Mouse (Mus musculus): ENCODE measurements around the gene Cdc42bpb. TPM values are rescaled to one million over a fixed set of nuclear protein-coding genes. Genes with fewer than 3 reads are reported as not detected.

Gene Cdc42bpb
- polyA plus RNA-seq, 1 experiment = 305 TPM

DNA sequence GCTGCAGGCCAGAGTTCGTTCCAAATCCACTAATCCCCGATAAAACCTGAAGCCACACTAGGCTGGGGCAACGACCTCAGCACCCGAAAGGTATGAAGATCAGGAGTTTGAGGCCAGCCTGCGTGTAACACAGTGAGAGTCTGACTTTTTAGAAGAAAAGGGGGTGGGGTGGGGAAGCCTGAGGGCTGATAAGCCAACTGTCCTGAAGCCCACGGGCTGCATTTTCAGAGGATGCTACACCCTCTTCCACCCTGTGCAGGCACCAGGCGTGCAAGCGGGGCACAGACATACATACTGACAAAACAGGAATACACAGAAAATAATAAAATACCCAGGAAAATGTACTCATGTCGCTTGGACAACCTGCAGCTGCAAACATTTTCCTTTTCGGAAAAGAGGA is 65.7 kb downstream of the Cdc42bpb start:
- no peak for DNase-seq
- WGBS = 90% methylated on average over 10 of the region's 10 CpGs
- Histone ChIP-seq H3K4me1 (ENCODE audit: control insufficient read depth, insufficient read depth, low read length) (no peaks in the 10 kb centered on the region), H3K4me3 (replicated peaks; ENCODE audit: extremely low read depth, low read depth, low read length) (no peak overlapping the region)
- TF ChIP-seq POLR2A (IDR thresholded peaks at IDR 0.05; ENCODE audit: borderline replicate concordance, extremely low read depth, low read depth, low read length) = no peak
- TF ChIP-seq CTCF (IDR thresholded peaks at IDR 0.05; ENCODE audit: insufficient read depth, low read length) = no peak

DNA sequence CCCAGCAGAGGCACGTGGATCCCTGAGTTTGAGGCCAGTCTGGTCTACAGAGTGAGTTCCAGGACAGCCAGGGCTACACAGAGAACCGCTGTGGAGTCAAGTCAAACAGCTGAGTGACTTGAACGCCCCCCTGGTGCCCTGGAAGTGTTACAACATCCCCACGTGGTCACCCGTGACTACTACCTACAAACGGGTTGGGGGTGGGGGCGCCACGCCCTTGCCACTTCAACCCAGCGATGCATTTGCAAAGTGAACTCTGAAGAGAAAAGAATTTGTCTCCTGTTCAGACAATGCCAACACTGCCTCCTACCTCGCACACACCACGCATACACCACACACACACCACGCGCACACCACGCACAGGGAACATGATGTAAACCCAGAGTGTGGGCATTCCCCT is 67.6 kb downstream of the Cdc42bpb start:
- 71% methylated on average over 14 of the region's 14 CpGs for WGBS
- TF ChIP-seq CTCF (IDR thresholded peaks at IDR 0.05; ENCODE audit: insufficient read depth, low read length) (no peak), POLR2A (IDR thresholded peaks at IDR 0.05; ENCODE audit: borderline replicate concordance, extremely low read depth, low read depth, low read length) (no peak)
- H3K4me3 ChIP-seq (replicated peaks; ENCODE audit: extremely low read depth, low read depth, low read length) = no peak overlapping the region
- H3K4me1 ChIP-seq (ENCODE audit: control insufficient read depth, insufficient read depth, low read length) = no peaks in the 10 kb centered on the region
- DNase-seq = no peak

DNA sequence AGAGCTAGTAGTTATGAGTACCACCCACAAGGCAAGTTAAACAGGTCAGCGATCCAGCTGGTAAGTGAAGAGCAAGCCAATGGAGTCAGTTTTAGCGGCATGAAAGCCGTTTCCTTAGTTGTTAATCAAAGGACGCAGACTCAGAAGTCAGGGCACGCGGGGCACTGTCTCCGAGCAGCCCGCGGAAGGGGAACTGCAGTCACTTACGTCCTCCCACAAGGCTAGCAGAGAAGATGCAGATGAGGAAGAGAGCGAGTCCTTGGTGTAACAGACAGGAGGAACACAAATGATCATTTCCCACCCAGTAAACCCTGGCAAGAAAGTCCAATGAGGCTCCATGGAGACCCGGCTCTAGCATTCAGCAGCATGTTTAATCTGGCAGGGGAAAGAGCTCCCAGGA is 68.3 kb downstream of the Cdc42bpb start:
- no peak overlapping the region for H3K4me3 ChIP-seq (replicated peaks; ENCODE audit: extremely low read depth, low read depth, low read length)
- 71% methylated on average over 12 of the region's 12 CpGs for WGBS

DNA sequence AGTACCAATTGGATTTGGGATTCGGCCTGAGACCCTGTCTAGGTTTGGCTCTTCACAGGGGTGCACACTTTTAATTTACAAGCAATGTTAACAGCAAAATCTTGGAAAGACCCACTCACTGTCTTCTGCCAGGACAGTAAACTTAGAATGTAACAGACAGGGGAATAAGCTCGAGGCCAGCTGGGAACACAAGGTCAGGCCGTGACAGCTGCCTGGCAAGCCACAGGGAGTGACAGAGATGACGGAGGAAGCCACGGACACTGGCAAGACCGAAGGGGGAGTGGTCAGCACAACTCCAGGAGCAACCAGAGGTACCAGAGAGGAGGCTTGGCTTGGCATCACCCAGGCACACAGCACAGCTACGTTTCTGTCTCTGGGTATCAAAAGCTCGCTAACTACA is 70.7 kb downstream of the Cdc42bpb start:
- DNase-seq = no peak
- Histone ChIP-seq H3K4me1 (ENCODE audit: control insufficient read depth, insufficient read depth, low read length) (no peaks in the 10 kb centered on the region), H3K4me3 (replicated peaks; ENCODE audit: extremely low read depth, low read depth, low read length) (no peak overlapping the region)
- WGBS = 71% methylated on average over 8 of the region's 8 CpGs
- no peak for TF ChIP-seq POLR2A (IDR thresholded peaks at IDR 0.05; ENCODE audit: borderline replicate concordance, extremely low read depth, low read depth, low read length)
- TF ChIP-seq CTCF (IDR thresholded peaks at IDR 0.05; ENCODE audit: insufficient read depth, low read length) = no peak

More for the DNA sequence above, 68.3 kb downstream of the Cdc42bpb start:
- H3K4me1 ChIP-seq (ENCODE audit: control insufficient read depth, insufficient read depth, low read length) = no peaks in the 10 kb centered on the region
- no peak for DNase-seq
- TF ChIP-seq CTCF (IDR thresholded peaks at IDR 0.05; ENCODE audit: insufficient read depth, low read length) = no peak
- no peak for TF ChIP-seq POLR2A (IDR thresholded peaks at IDR 0.05; ENCODE audit: borderline replicate concordance, extremely low read depth, low read depth, low read length)

DNA sequence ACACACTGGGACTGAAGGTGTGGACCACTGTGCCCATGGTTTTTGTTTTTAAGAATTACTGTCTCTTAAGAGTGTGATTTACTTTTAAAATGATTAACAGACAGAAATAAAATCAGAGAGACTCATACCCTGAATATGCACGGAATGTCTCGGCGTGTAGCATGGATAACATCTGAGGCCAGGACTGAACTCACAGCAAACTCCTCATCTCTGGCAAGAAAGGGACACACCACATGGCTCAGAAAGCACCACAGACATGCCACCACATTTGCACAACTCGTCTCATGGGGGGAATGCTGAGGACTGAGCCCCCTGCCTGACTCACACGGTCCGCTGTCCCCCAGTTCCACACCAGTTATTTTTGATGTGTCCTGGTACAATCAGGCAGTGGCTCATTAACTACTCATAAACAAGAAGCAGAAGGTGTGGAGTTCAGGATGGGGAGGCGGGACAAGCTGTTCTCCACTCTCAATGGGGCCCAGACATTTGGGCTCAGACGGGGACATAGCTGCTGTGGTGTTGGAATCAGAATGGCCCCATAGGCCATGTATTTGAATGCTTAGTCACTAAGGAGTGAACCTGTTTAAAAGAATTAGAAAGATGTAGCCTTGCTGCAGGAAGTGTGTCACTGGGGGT is 73.7 kb downstream of the Cdc42bpb start:
- H3K4me3 ChIP-seq (replicated peaks; ENCODE audit: extremely low read depth, low read depth, low read length) = no peak overlapping the region
- whole genome bisulfite sequencing = 93% methylated on average over 8 of the region's 8 CpGs
- H3K4me1 ChIP-seq (ENCODE audit: control insufficient read depth, insufficient read depth, low read length) = no peaks in the 10 kb centered on the region
- no peak for DNase-seq
- TF ChIP-seq POLR2A (IDR thresholded peaks at IDR 0.05; ENCODE audit: borderline replicate concordance, extremely low read depth, low read depth, low read length) (no peak), CTCF (IDR thresholded peaks at IDR 0.05; ENCODE audit: insufficient read depth, low read length) (no peak)

DNA sequence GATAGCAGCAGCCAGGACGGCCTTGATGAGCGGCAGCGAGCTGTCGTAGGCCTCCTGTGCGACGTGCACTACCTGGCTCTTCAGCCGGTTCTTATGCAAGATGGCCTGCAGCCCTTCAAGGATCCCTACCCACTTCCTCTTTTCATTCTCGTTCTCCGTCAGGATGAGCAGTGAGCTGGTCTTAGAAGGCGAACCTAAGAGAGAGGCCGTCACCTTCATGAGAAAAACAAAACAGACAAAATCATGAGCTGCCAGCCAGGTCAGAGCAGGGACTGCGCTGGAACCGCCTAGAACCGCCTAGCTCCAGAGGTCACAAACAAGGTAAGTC is 75.5 kb downstream of the Cdc42bpb start:
- no peaks in the 10 kb centered on the region for H3K4me1 ChIP-seq (ENCODE audit: control insufficient read depth, insufficient read depth, low read length)
- DNase-seq = no peak
- no peak overlapping the region for H3K4me3 ChIP-seq (replicated peaks; ENCODE audit: extremely low read depth, low read depth, low read length)
- TF ChIP-seq POLR2A (IDR thresholded peaks at IDR 0.05; ENCODE audit: borderline replicate concordance, extremely low read depth, low read depth, low read length) (no peak), CTCF (IDR thresholded peaks at IDR 0.05; ENCODE audit: insufficient read depth, low read length) (no peak)
- 79% methylated on average over 14 of the region's 14 CpGs for WGBS

DNA sequence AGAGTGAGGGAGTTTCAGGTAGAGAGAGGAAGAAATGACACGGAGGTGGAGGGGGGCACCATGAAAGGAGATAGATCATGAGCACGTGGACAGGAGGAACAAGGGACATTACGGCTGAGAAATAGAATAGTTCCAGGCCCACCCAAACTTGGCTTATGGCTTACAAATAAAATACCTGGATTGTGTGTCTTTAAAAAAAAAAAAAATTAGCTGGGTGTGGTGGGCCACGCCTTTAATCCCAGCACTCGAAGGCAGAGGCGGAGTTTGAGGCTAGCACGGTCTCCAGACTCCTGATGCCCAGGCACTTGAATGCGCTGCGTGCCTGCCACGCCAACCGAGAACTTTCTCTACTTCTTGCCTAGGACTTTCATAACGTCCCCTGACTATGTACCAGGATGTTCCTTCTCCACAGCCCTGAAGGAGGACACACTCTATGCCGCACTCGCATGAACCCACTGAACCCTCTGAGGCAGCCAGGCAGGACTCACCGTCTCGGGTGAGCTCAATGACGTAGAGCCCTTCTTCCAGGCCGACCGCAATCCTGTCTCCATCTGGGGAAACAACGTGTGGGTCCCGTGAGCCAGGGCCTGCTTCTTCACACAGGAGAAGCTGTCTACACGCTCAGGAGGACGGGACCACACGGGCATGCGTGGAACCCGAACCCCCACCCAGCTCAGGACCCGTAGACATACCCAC is 76.0 kb downstream of the Cdc42bpb start:
- no peak overlapping the region for H3K4me3 ChIP-seq (replicated peaks; ENCODE audit: extremely low read depth, low read depth, low read length)
- 89% methylated on average over 27 of the region's 27 CpGs for WGBS
- H3K4me1 ChIP-seq (ENCODE audit: control insufficient read depth, insufficient read depth, low read length) = no peaks in the 10 kb centered on the region
- TF ChIP-seq POLR2A (IDR thresholded peaks at IDR 0.05; ENCODE audit: borderline replicate concordance, extremely low read depth, low read depth, low read length) (no peak), CTCF (IDR thresholded peaks at IDR 0.05; ENCODE audit: insufficient read depth, low read length) (no peak)
- DNase-seq = no peak

DNA sequence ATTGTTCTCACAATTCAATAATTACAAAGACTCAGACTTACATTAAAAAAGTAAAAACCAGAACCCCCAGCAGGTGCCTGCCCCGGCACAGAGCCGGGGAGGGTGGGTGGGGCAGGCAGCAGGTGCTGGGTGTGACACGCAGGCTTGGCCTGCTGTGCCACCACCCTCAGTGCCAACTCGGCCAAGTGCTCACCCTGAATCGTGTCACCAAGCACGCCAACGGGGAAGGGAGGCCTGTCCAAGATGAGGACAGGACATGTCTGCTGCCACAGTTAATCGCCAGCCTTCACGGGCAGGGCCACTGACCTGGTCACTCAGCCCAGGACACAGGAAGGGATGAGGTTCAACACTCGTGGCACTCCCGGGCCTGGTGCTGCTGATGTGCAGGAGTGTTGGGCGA is 84.5 kb downstream of the Cdc42bpb start:
- no peak for DNase-seq
- H3K4me3 ChIP-seq (replicated peaks; ENCODE audit: extremely low read depth, low read depth, low read length) = no peak overlapping the region
- TF ChIP-seq POLR2A (IDR thresholded peaks at IDR 0.05; ENCODE audit: borderline replicate concordance, extremely low read depth, low read depth, low read length) = no peak
- TF ChIP-seq CTCF (IDR thresholded peaks at IDR 0.05; ENCODE audit: insufficient read depth, low read length) = no peak
- no peaks in the 10 kb centered on the region for H3K4me1 ChIP-seq (ENCODE audit: control insufficient read depth, insufficient read depth, low read length)
- WGBS = 86% methylated on average over 12 of the region's 12 CpGs

DNA sequence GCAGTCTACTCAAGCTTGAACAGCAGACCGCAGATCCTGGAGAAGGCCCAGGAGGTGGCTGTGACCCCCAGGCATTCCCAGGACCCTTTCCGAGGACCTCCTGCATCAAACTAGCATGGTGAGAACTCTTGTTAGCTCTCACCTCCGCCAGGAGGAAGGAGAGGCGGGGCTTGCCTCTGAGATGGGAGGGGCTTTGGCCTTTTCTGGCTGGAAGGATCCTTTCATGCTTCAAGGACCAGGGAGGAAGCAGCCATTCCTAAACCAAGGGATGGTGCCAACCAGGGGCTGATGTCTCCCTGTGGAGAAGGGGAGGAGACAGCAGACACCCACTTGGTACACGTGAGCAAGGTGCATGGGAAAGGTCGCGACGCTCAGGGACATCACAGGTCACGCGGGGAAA is 93.0 kb downstream of the Cdc42bpb start:
- H3K4me3 ChIP-seq (replicated peaks; ENCODE audit: extremely low read depth, low read depth, low read length) = no peak overlapping the region
- H3K4me1 ChIP-seq (ENCODE audit: control insufficient read depth, insufficient read depth, low read length) = no peaks in the 10 kb centered on the region
- 32% methylated on average over 10 of the region's 10 CpGs for WGBS
- DNase-seq = no peak
- TF ChIP-seq CTCF (IDR thresholded peaks at IDR 0.05; ENCODE audit: insufficient read depth, low read length) (no peak), POLR2A (IDR thresholded peaks at IDR 0.05; ENCODE audit: borderline replicate concordance, extremely low read depth, low read depth, low read length) (no peak)

DNA sequence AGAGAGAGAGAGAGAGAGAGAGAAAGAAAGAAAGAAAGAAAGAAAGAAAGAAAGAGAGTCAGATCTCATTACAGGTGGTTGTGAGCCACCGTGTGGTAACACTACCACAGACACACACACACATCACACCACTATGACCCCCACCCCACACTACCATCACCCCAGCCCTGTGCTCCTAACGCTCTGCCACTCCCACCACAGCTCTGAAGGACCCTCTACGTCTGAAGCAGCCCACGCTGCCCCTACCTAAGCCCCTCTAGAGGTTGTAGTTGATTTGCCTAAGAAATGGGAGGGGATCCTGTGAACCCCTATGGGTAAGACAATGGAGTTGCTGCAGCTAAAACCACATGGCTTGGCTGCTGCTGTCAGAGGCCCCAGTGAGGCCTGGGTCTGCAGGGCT is 93.9 kb downstream of the Cdc42bpb start:
- WGBS = 89% methylated on average over 4 of the region's 4 CpGs
- no peak for DNase-seq
- Histone ChIP-seq H3K4me1 (ENCODE audit: control insufficient read depth, insufficient read depth, low read length) (no peaks in the 10 kb centered on the region), H3K4me3 (replicated peaks; ENCODE audit: extremely low read depth, low read depth, low read length) (no peak overlapping the region)
- TF ChIP-seq POLR2A (IDR thresholded peaks at IDR 0.05; ENCODE audit: borderline replicate concordance, extremely low read depth, low read depth, low read length) (no peak), CTCF (IDR thresholded peaks at IDR 0.05; ENCODE audit: insufficient read depth, low read length) (no peak)
